Mouse (Mus musculus) cerebellum, postnatal 25 days (tissue): ENCODE measurements at regions not wholly inside any gene's neighbourhood (a gene's known extent, or its start where the extent isn't known, plus 50 kb on each side); places are given as distances from the start of the nearest gene placed in this dataset.

Experiments used
- DNase-seq, 2 experiments: peaks; one replicate each; pipeline ENCODE4 v3.0.0; 2021; ENCODE audit warnings: mixed read lengths in 2 of 2

DNA sequence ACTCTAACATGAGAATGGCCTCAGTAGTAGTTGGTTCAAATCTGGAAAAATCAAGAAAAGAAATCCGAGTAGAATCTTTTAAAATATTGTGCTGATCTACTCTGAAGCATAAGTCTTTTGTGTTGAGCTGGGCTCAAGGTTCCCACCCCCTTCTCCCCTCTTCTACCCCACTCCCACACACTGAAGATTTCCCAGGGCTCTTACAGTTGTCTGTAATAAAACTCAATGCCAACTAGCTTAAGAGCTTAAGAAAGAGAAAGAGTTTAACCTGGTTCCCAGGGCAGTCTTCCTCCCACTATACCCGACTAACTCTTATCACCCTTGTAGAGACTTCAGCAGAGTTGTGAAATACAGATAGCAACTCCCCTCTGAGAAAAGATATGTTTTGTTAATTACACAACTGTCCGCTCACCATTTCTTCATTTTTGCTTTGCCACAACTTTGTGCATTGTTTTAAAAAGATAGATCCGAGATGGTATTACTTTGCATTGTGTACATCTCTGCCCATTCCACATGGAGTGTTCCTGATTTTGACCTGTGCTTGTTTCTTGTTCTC is 94.0 kb upstream of the Cpeb2 start:
- no peak for DNase-seq

DNA sequence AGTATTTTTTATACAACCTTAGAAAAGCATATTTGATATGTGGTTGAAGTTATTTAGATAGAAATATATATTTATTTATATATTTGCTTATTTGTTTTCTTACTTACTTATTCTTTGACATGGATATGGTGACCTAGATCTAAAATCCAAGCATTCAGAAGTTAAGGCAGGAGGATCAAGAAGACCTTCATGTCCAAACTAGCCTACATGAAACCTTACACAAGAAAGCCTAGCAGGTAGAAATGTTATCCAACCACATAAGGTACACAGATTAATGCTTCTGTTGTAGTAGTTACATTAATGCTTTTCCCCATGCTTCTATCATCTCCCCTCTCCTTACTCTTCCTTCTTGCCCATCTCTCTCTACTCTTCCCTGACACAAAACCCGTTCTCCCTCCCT is 93.2 kb upstream of the Cpeb2 start:
- DNase-seq = no peak

DNA sequence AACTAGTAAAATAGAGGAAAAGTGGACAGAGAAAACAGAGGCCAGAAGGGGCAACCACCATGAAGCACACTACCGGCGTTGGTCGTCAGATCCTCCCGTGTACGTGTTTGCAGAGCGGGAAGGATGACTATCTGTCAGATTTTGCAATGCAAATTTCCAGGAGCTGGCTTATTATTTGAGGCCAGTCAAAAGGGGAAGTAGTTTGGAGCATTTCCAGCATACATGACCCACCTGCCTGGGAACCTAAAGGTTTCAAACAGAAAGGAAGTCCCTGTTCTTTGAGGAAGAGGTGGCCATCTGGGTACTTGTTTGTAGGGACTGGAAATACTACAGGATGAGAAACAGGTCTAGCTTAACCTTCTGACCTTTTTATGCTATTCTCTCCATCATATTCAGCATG is 87.0 kb upstream of the Cpeb2 start:
- no peak for DNase-seq

DNA sequence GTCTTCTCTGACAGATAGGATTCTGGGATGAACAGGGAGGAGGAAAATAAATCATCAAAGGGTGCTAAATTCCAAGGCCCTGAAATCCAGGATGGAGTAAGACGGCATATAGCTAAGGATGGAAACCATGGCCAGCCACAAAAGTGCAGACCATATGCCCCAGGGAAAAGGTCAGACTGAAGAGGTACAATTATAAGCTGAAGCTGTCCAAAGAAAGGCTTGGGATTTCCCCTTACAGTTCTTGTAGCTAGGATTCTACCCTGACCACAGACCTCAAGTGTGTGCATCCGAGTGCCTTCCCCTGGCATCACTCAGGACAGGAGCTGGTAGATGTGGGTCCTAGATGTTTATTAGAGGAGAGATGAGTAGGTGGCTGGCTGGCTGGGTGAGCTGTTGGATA is 86.0 kb upstream of the Cpeb2 start:
- no peak for DNase-seq

DNA sequence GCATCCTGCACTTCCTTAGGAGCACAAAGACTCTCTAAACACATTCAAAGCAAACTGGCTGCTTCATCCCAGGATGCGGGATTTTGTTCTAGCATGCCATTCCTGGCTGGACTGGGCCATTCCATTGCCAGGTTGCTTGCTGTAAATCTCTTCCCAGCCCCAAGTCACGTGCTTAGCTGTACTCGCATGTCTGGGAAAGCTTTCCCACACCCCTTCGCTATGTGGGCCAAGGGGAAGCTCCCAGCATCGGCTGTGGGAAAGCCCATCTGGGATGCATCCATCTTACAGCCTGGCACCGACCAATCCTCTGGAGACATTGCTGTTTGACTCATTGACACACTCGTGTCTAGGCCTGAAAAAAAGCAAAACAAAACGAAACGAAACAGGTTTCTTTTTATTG is 84.5 kb upstream of the Cpeb2 start:
- peak; percentile 24 to 45 for DNase-seq

DNA sequence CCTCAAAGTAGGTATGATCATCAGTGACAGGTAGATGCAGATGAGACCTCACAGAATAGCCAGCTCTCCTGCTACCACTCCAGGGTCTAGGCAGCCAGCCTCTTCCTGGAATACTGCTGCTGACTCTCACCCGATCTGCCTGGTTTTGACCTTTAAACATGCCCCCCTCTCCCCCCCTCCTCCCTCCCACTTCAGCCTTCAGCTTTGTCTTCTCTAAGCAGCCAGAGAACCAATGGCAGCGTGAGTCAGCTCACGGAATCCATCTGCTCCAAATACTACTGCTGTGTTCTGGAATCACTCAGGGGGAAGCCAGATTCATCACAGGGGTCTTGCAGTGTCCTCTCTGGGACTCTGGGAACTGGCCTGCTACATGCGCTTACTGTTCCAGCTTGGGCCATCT is 83.4 kb upstream of the Cpeb2 start:
- DNase-seq = peak; percentile 37 to 57

DNA sequence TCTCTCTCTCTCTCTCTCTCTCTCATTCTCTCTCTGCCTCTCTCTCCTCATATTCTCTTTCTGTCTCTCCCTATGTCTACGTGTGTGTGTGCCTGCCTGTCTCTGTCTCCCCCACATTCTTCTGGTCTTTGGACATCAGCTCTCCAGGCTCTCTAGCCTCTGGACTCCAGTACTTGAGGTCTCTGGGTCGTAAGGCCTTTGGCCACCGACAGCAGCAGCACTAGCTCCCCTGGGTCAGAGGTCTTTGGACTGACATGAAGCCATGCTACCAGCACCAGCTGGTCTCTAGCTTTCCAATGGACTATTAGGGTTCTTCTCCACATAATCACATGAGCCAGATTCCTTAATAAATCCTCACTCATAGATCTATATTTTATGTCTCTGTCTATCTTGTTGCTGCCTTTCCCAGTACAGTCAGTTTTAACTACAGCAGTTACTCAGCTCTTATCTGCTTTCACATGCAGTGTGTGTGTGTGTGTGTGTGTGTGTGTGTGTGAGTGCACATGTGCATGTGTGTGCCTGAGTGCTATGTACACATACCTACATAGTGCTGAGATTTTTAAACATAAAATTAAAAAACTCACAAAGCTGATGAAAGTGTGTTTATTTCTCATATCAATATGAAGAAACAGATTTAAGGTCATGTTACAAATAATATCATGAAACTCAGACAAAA is 81.7 kb upstream of the Cpeb2 start:
- DNase-seq = peak in 1 of 2 experiments; percentile 19

DNA sequence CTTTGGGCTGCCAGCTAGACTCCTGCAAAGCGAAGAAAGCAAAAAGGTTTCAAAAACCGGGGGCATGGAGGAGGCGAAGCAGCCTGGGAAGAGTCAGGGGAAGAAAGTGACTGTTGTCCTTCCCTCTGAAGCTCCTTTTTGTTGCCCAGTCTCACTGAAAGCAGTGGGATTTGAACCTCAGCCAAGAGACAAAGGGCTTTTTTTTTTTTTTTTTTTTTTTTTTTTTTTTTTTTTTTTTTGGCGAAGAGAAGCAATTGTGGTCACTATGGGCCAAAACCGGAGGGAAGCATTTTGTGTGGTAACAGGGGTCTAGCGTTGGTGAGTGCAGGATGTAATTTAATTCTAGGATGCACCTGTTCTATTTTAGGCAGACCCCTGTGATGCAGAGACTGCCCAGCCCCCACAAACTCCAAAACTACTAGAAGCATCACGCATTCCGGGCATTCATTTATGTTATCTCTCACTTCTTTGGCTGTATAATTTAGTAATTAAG is 80.8 kb upstream of the Cpeb2 start:
- DNase-seq = peak; percentile 40 to 46

DNA sequence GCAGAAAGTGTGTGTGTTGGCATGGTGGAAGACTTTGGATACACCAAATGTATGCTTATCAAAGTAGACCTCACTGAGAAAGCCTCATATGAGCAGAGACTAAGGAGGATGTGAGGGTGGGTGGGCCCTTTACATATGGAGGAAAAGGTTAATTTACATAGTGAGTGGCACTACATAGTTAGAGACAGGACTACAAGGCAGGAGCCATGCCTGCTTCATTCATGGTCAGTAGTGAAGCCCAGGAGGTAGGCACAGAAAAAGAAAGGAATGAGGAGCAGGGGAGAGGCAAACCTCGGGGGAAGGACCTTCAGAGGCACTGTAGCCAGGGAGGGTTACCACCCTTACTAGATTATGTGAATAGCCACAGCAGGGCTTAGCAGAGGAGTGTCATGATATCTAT is 80.1 kb upstream of the Cpeb2 start:
- DNase-seq = no peak

DNA sequence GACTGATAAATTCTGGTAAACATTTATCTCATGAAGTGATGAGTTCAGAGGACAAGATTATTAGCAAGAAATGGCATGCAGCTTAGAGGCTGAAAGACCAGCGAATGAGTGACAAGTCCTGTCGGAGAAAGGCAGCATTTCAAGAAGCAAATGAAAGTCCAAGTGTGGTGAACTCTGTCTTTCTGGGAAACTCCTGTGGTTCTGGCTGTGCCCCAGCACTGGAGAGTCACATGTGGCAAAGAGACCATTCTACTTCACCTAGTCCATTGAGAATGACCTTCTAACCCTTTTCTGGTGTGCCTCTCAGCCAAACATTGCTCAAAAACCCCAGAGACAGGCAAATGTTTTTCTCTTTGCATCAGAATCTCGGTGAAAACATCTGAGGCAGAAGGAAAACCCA is 76.2 kb upstream of the Cpeb2 start:
- no peak for DNase-seq

DNA sequence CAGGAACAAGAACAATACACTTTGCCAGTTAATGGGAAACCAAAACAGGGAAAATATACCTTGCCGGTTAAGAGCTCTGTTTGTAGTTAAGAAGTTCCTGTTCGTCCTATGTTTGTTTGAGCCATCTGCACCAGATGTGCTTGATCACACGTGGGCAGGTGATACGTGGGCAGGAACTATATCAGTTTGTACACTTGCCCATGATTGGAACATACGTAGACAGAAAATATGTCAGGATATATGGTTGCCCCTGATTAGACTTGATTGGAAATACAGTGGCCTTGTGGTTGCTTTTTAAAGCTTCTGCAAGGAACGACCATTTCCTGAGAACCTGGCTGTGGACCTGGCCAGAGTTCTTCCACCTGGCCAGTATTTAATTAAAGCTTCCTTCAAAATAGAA is 72.8 kb upstream of the Cpeb2 start:
- DNase-seq = no peak

DNA sequence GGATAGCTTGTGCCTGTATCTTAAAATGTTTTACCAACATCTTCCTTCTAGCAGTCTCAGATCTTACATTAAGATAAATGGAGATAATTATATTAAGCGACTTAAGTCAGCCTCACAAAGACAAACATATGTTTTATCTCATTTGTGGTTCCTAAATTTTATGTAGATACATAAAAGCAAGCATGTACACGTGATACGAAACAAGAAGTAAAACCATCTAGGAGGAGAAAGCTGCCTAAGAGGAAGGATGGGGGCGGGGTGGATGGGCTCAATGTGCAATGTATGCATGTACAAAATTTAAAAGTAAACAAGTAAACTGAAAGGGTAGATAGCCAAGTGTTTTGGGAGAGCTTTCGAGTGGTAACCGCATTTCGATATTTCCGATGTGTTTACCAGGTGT is 51.5 kb upstream of the Cpeb2 start:
- no peak for DNase-seq
